Mouse (Mus musculus) brown adipose tissue, adult 24 weeks (tissue): ENCODE results near the gene Cyp4f39. TPM values are rescaled to one million over a fixed set of nuclear protein-coding genes. Genes with fewer than 3 reads are reported as not detected.
"Not testable (repeated sequence)": the region's sequence is repeated elsewhere in the genome, so short reads cannot be mapped to it uniquely, and the experiment has no call there.

Experiments
- H3K27ac ChIP-seq: fragments of 200-500 bp; replicated peaks from 2 replicates; pipeline ENCODE4 v1.5.1; 2012; ENCODE audit warnings: low read depth, mild to moderate bottlenecking, low read length
- H3K4me1 ChIP-seq: fragments of 200-500 bp; 2 replicates; pipeline ENCODE4 v1.6.1; 2012; ENCODE audit warnings: low read length, mixed read lengths; ENCODE audit not compliant: control insufficient read depth, insufficient read depth, insufficient read length
- H3K4me3 ChIP-seq: fragments of 200-500 bp; 2 replicates; pipeline ENCODE4 v1.5.1; 2012; ENCODE audit warnings: low read depth, mild to moderate bottlenecking, low read length, moderate library complexity; ENCODE audit not compliant: insufficient read depth
- polyA plus RNA-seq: library from polyadenylated mRNA; stranded (reverse); fragments of >200 nt; gene quantifications from 2 replicates; pipeline ENCODE4 v1.2.4, GENCODE M21; 2012; ENCODE audit not compliant: missing spikeins, insufficient read depth, insufficient read length

The Cyp4f39 gene
- polyA plus RNA-seq, 1 experiment = not detected

- Histone ChIP-seq H3K4me3 (no peak overlapping the region), H3K27ac (no peak overlapping the region), H3K4me1 (peaks cover 3% of the 10 kb centered on the region; the same call in 1 of the 2 replicates)
Observed at GRCm38 (mm10) chr17:32534068-32534467, 81.5 kb downstream of the Cyp4f39 start.

- peak within 1 kb of the TSS; percentile 61 for H3K4me3 ChIP-seq
- peak within 1 kb of the TSS; percentile 36; the same call in 1 of the 2 replicates for H3K27ac ChIP-seq
- H3K4me1 ChIP-seq = not testable (repeated sequence)
Observed at GRCm38 (mm10) chr17:32536051-32536866, 83.7 kb downstream of the Cyp4f39 start, which contains the start of gene Cyp4f16. Gene Cyp4f16, plus strand, starts transcription at chr17:32536558.

DNA sequence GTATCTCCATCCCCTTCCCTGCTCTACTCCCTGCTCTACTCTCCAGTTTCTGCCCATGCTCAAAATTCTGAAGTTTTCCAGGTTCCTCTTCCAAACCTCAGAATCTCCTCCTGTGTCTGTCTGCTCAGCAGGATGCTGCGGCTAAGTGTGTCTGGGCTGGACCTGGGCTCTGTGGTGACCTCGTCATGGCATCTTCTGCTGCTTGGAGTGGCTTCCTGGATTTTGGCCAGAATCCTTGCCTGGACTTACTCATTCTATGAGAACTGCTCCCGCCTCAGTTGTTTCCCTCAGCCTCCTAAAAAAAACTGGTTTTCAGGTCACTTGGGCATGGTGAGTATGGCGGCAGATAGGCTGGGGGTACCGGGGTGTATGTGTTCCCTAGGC, 84.3 kb downstream of the Cyp4f39 start:
- H3K4me3 ChIP-seq = peak overlapping the region; percentile 61
- peaks cover 3% of the 10 kb centered on the region; the same call in 1 of the 2 replicates for H3K4me1 ChIP-seq
- no peak overlapping the region for H3K27ac ChIP-seq

Other genes starting within 250 kb of the Cyp4f39 start
- 19.2 and 20.7 TPM in 2 replicates for gene Brd4, start 168.0 kb upstream of the Cyp4f39 start, polyA plus RNA-seq
- 20.9 and 26.8 TPM in 2 replicates for gene Akap8, start 131.5 kb upstream of the Cyp4f39 start, polyA plus RNA-seq
- 23.0 and 27.9 TPM in 2 replicates for gene Akap8l, start 102.1 kb upstream of the Cyp4f39 start, polyA plus RNA-seq
- 10.3 and 14.1 TPM in 2 replicates for gene Wiz, start 63.3 kb upstream of the Cyp4f39 start, polyA plus RNA-seq
- gene Rasal3, start 49.1 kb upstream of the Cyp4f39 start, polyA plus RNA-seq = 1.9 TPM in 1 of 2 replicates, not detected in the other
- not detected in 2 replicates for gene Pglyrp2, start 28.6 kb upstream of the Cyp4f39 start, polyA plus RNA-seq
- 3.8 and 3.9 TPM in 2 replicates for gene Cyp4f17, start 53.3 kb downstream of the Cyp4f39 start, polyA plus RNA-seq
- 6.3 and 7.3 TPM in 2 replicates for gene Cyp4f16, start 83.8 kb downstream of the Cyp4f39 start, polyA plus RNA-seq
- not detected in 2 replicates for gene Cyp4f37, start 168.6 kb downstream of the Cyp4f39 start, polyA plus RNA-seq
- not detected in 2 replicates for gene Cyp4f40, start 206.2 kb downstream of the Cyp4f39 start, polyA plus RNA-seq
- not detected in 2 replicates for gene Cyp4f15, start 232.9 kb downstream of the Cyp4f39 start, polyA plus RNA-seq